Mouse (Mus musculus): ENCODE data around the gene Pnliprp1.

The Pnliprp1 gene

GRCm38 (mm10) chr19:58783938-58784337 lies 55.3 kb downstream of the Pnliprp1 start:
- DNase-seq, result no peak

GRCm38 (mm10) chr19:58789194-58789593 lies 60.5 kb downstream of the Pnliprp1 start:
- no peak for DNase-seq
